Mouse (Mus musculus): ENCODE measurements at regions not wholly inside any gene's neighbourhood (a gene's known extent, or its start where the extent isn't known, plus 50 kb on each side); places are given as distances from the start of the nearest gene placed in this dataset.

GRCm38 (mm10) chr7:63811816-63812215, 104.8 kb upstream of the E030018B13Rik start:
- intact Hi-C loops (cut with DNase I) = no loop called here
- no peak for DNase-seq

- intact Hi-C loops (cut with DNase I) = loop anchor here (5.0 kb wide), 1 partner anchor 63 kb away; no protein-coding TSS in a partner anchor
- DNase-seq = no peak
These were observed 101.1 kb upstream of the E030018B13Rik start for GRCm38 (mm10) chr7:63815531-63815930.

GRCm38 (mm10) chr7:63816056-63816941, 100.4 kb upstream of the E030018B13Rik start:
- DNase-seq = peak; percentile 26 to 27
- intact Hi-C loops (cut with DNase I) = loop anchor here (5.0 kb wide), 1 partner anchor 64 kb away; no protein-coding TSS in a partner anchor

- DNase-seq = no peak
- intact Hi-C loops (cut with DNase I) = loop anchor here (5.0 kb wide), 1 partner anchor 65 kb away; no protein-coding TSS in a partner anchor
These were observed 99.2 kb upstream of the E030018B13Rik start for GRCm38 (mm10) chr7:63817476-63817875.

GRCm38 (mm10) chr7:63818105-63818504, 98.6 kb upstream of the E030018B13Rik start:
- no peak for DNase-seq
- intact Hi-C loops (cut with DNase I) = loop anchor here (5.0 kb wide), 1 partner anchor 66 kb away; no protein-coding TSS in a partner anchor

- intact Hi-C loops (cut with DNase I) = no loop called here
These were observed 96.4 kb upstream of the E030018B13Rik start for GRCm38 (mm10) chr7:63820286-63820685.

GRCm38 (mm10) chr7:63822001-63822400, 94.7 kb upstream of the E030018B13Rik start:
- no peak for DNase-seq
- intact Hi-C loops (cut with DNase I) = no loop called here

More at GRCm38 (mm10) chr7:63820286-63820685, 96.4 kb upstream of the E030018B13Rik start:
- DNase-seq = no peak

- intact Hi-C loops (cut with DNase I) = no loop called here
- DNase-seq = peak; percentile 16 to 17
These were observed 92.6 kb upstream of the E030018B13Rik start for GRCm38 (mm10) chr7:63824009-63824408.

- DNase-seq = no peak
- intact Hi-C loops (cut with DNase I) = no loop called here
These were observed 87.2 kb upstream of the E030018B13Rik start for GRCm38 (mm10) chr7:63829362-63829920.

GRCm38 (mm10) chr7:63833676-63834075, 83.0 kb upstream of the E030018B13Rik start:
- intact Hi-C loops (cut with DNase I) = no loop called here
- no peak for DNase-seq

- no peak for DNase-seq
- intact Hi-C loops (cut with DNase I) = no loop called here
These were observed 80.7 kb upstream of the E030018B13Rik start for GRCm38 (mm10) chr7:63835958-63836357.
